Mouse (Mus musculus) ES-Bruce4 (cell line): ENCODE data around the gene Zfp239. TPM values are rescaled to one million over a fixed set of nuclear protein-coding genes. Genes with fewer than 3 reads are reported as not detected.
A peak's percentile ranks its signal among the peaks of the same experiment; 100 is the strongest.
"Not testable (repeated sequence)": the region's sequence is repeated elsewhere in the genome, so short reads cannot be mapped to it uniquely, and the experiment has no call there.

Source experiments
- H3K27ac ChIP-seq: 2 replicates; pipeline ENCODE4 v1.5.1; 2012; ENCODE audit warnings: low read length, inconsistent platforms; ENCODE audit not compliant: insufficient read depth
- H3K27me3 ChIP-seq: 2 replicates; pipeline ENCODE4 v1.6.1; 2012; ENCODE audit warnings: mild to moderate bottlenecking, low read length, inconsistent platforms; ENCODE audit not compliant: control insufficient read depth, poor library complexity, insufficient read depth, severe bottlenecking
- H3K36me3 ChIP-seq: 2 replicates; pipeline ENCODE4 v1.6.1; 2012; ENCODE audit warnings: inconsistent platforms, mild to moderate bottlenecking, low read length, moderate library complexity; ENCODE audit not compliant: control insufficient read depth, poor library complexity, insufficient read depth, severe bottlenecking
- H3K4me1 ChIP-seq: one replicate; pipeline ENCODE4 v1.8.1; 2011; ENCODE audit warnings: low read length; ENCODE audit not compliant: control insufficient read depth, insufficient read depth
- H3K4me3 ChIP-seq: 2 replicates; pipeline ENCODE4 v1.5.1; 2011; ENCODE audit warnings: low read depth, mild to moderate bottlenecking, low read length
- H3K9ac ChIP-seq: 2 replicates; pipeline ENCODE4 v1.6.1; 2012; ENCODE audit warnings: low read depth, mild to moderate bottlenecking, inconsistent platforms; ENCODE audit not compliant: poor library complexity, severe bottlenecking
- H3K9me3 ChIP-seq: replicated peaks from 2 replicates; pipeline ENCODE4 v1.6.1; 2012; ENCODE audit warnings: mild to moderate bottlenecking, low read length, inconsistent platforms; ENCODE audit not compliant: control insufficient read depth, poor library complexity, insufficient read depth, severe bottlenecking
- CTCF ChIP-seq: IDR thresholded peaks from one replicate; pipeline ENCODE4 v1.8.1; 2011; ENCODE audit warnings: low read depth, low read length
- EP300 ChIP-seq: IDR thresholded peaks from 2 replicates; pipeline ENCODE4 v1.6.1; 2011; ENCODE audit warnings: low read depth, low read length; ENCODE audit not compliant: insufficient read depth
- POLR2A ChIP-seq: IDR thresholded peaks from one replicate; pipeline ENCODE4 v1.8.1; 2011; ENCODE audit warnings: low read length; ENCODE audit not compliant: insufficient read depth
- polyA plus RNA-seq: library from polyadenylated mRNA; stranded (reverse); fragments of >200 nt; gene quantifications from 2 replicates; pipeline ENCODE4 v1.2.4, GENCODE M21; 2011; ENCODE audit warnings: low read depth; ENCODE audit not compliant: missing spikeins, insufficient read depth, insufficient read length

Zfp239 gene
- polyA plus RNA-seq, 1 experiment: 9.4 TPM

- no peaks in the 10 kb centered on the region for H3K4me1 ChIP-seq
- H3K36me3 ChIP-seq: 0 out of 2 replicates have a peak, but pooled peaks cover 4% of the 10 kb centered on the region
- H3K4me3 ChIP-seq: peak within 1 kb of the TSS; percentile 77
- H3K27ac ChIP-seq: peak within 1 kb of the TSS; percentile 2; the same call in 1 of the 2 replicates
- H3K9me3 ChIP-seq: no peaks in the 10 kb centered on the region
- TF ChIP-seq CTCF (peak; percentile 41), EP300 (no peak), POLR2A (peak; percentile 21)
- no peaks in the 10 kb centered on the region for H3K27me3 ChIP-seq
- peak within 1 kb of the TSS; percentile 73 for H3K9ac ChIP-seq
Measured at GRCm38 (mm10) chr6:117840686-117841510, 21.0 kb upstream of the Zfp239 start, which contains the start of gene Zfp637. Gene Zfp637 (plus strand): TSS chr6:117841180.

- Histone ChIP-seq H3K4me3 (peak overlapping the region; percentile 77), H3K9ac (peak overlapping the region; percentile 73), H3K4me1 (no peaks in the 10 kb centered on the region), H3K27ac (peak overlapping the region; percentile 2; the same call in 1 of the 2 replicates), H3K9me3 (no peaks in the 10 kb centered on the region), H3K27me3 (no peaks in the 10 kb centered on the region), H3K36me3 (0 out of 2 replicates have a peak, but pooled peaks cover 6% of the 10 kb centered on the region)
- TF ChIP-seq POLR2A: no peak
- TF ChIP-seq EP300: no peak
- no peak for TF ChIP-seq CTCF
Measured at GRCm38 (mm10) chr6:117841511-117841955, 20.4 kb upstream of the Zfp239 start.

- Histone ChIP-seq H3K27ac (no peak overlapping the region), H3K4me1 (no peaks in the 10 kb centered on the region), H3K27me3 (no peaks in the 10 kb centered on the region), H3K4me3 (no peak overlapping the region), H3K36me3 (0 out of 2 replicates have a peak, but pooled peaks cover 6% of the 10 kb centered on the region), H3K9ac (no peak overlapping the region), H3K9me3 (no peaks in the 10 kb centered on the region)
- no peak for TF ChIP-seq CTCF
- TF ChIP-seq POLR2A: no peak
- no peak for TF ChIP-seq EP300
Measured at GRCm38 (mm10) chr6:117844597-117844996, 17.3 kb upstream of the Zfp239 start.

GRCm38 (mm10) chr6:117846671-117847070 lies 15.2 kb upstream of the Zfp239 start:
- not testable (repeated sequence) for H3K9ac ChIP-seq, H3K36me3 ChIP-seq, H3K4me1 ChIP-seq, H3K4me3 ChIP-seq, H3K27ac ChIP-seq, H3K9me3 ChIP-seq, H3K27me3 ChIP-seq

- H3K4me3 ChIP-seq: no peak overlapping the region
- H3K27me3 ChIP-seq: no peaks in the 10 kb centered on the region
- TF ChIP-seq CTCF (no peak), POLR2A (no peak), EP300 (no peak)
- H3K9me3 ChIP-seq: no peaks in the 10 kb centered on the region
- H3K36me3 ChIP-seq: 0 out of 2 replicates have a peak, but pooled peaks cover 6% of the 10 kb centered on the region
- no peak overlapping the region for H3K27ac ChIP-seq
- no peaks in the 10 kb centered on the region for H3K4me1 ChIP-seq
- no peak overlapping the region for H3K9ac ChIP-seq
Measured at GRCm38 (mm10) chr6:117847772-117848171, 14.1 kb upstream of the Zfp239 start.

GRCm38 (mm10) chr6:117848577-117848976 lies 13.3 kb upstream of the Zfp239 start:
- 0 out of 2 replicates have a peak, but pooled peaks cover 6% of the 10 kb centered on the region for H3K36me3 ChIP-seq

More at GRCm38 (mm10) chr6:117848577-117848976, 13.3 kb upstream of the Zfp239 start:
- no peak for TF ChIP-seq POLR2A
- TF ChIP-seq EP300: no peak
- TF ChIP-seq CTCF: no peak
- Histone ChIP-seq H3K4me1 (no peaks in the 10 kb centered on the region), H3K4me3 (no peak overlapping the region), H3K27me3 (no peaks in the 10 kb centered on the region), H3K9ac (no peak overlapping the region), H3K9me3 (no peaks in the 10 kb centered on the region), H3K27ac (no peak overlapping the region)
